8 mouse cellular contexts compared by ENCODE assay signal in the genomic region with DNA sequence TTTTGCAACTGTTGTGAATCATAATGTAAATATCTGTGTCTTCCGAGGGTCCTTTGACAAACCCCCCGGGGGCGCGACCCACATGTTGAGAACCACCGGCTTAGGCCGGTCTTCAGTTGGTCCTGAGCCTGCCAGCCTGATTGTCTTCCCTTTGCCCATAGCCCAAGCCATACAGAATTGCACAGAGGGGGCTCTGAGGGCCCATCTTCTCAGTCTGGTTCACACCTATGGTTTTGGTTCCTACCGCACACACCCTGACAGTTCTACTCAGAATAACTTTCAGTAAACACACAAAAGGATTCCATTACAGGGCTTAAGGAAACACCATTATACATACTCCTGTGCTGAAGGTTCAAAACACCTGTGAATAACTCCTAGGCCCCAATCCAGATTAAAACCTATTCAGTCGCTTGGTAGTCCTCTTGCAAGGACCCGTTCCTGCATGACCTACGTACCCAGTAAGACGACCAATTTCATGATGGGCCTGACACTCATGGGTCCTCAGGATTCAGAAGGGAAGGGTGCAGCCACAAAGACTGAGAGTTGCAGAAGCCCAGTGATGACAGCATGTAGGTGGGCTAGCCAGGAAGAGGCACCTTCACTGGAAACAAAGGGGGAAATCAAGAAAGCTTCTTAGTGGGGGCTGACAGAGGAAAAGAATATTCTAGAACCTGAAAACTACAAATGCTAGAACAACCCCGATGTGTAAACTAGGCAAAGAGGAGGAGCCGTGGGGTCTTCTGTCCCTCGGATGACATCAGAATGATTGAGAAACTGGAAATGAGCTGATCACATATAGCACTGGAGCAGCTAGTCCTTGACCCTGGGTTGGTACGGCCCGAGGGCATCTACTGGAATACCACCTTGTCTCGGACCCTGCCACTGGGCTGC. TPM values are rescaled to one million over a fixed set of nuclear protein-coding genes. Genes with fewer than 3 reads are reported as not detected.
DNase-seq lines count a peak whose midpoint lies in the region; ATAC-seq lines count a peak whose summit lies in the region.

No protein-coding gene starts in this region.

- no peaks in the 10 kb centered on the region for H3K9me3 ChIP-seq in embryonic facial prominence, embryonic 14.5 days (ENCODE audit: control insufficient read depth, low read length)
- H3K9me3 ChIP-seq in midbrain, embryonic 16.5 days (replicated peaks; ENCODE audit: control insufficient read depth, low read length, poor library complexity, severe bottlenecking): no peaks in the 10 kb centered on the region

- H3K4me1 ChIP-seq in embryonic facial prominence, embryonic 14.5 days (ENCODE audit: control insufficient read depth, insufficient read depth, low read length): peaks cover 27% of the 10 kb centered on the region
- H3K4me1 ChIP-seq in midbrain, embryonic 16.5 days (ENCODE audit: control insufficient read depth, insufficient read depth, low read length): peaks cover 21% of the 10 kb centered on the region

- H3K4me2 ChIP-seq in embryonic facial prominence, embryonic 14.5 days (ENCODE audit: low read depth, low read length): peak overlapping the region; percentile 86
- H3K4me2 ChIP-seq in midbrain, embryonic 16.5 days (ENCODE audit: low read length): peak overlapping the region; percentile 82

- H3K27ac ChIP-seq in embryonic facial prominence, embryonic 14.5 days (replicated peaks; ENCODE audit: low read depth, low read length): peak overlapping the region; percentile 96
- H3K27ac ChIP-seq in midbrain, embryonic 16.5 days (ENCODE audit: low read length): peak overlapping the region; percentile 94

- 43% methylated on average over 17 of the region's 17 CpGs for WGBS in embryonic facial prominence, embryonic 14.5 days
- WGBS in midbrain, embryonic 16.5 days: 50% methylated on average over 17 of the region's 17 CpGs

- no peak for ATAC-seq in embryonic facial prominence, embryonic 14.5 days (ENCODE audit: low read depth)
- peak; percentile 14 for ATAC-seq in inflammation-experienced regulatory T-cells, adult 6 months
- ATAC-seq in midbrain, embryonic 16.5 days: peak; percentile 25; the same call in 1 of the 2 replicates

- peak overlapping the region; percentile 91 for H3K9ac ChIP-seq in embryonic facial prominence, embryonic 14.5 days (ENCODE audit: low read depth, low read length)
- H3K9ac ChIP-seq in midbrain, embryonic 16.5 days (ENCODE audit: low read depth, low read length): peak overlapping the region; percentile 80

- DNase-seq in retina, embryonic 14.5 days (ENCODE audit: low spot score): peak; percentile 32
- no peak for DNase-seq in retina, postnatal 1 day
- DNase-seq in embryonic facial prominence, embryonic 14.5 days (ENCODE audit: low spot score): no peak
- DNase-seq in ovary, postnatal 10 days (ENCODE audit: low spot score): no peak
- DNase-seq in frontal cortex, postnatal 10 days (ENCODE audit: low spot score in 2 of 2): no peak
- no peak for DNase-seq in gastrocnemius, postnatal 36 days

- H3K4me3 ChIP-seq in embryonic facial prominence, embryonic 14.5 days (ENCODE audit: low read depth, low read length): peak overlapping the region; percentile 57
- H3K4me3 ChIP-seq in midbrain, embryonic 16.5 days (ENCODE audit: low read depth, low read length): peak overlapping the region; percentile 65

- intact Hi-C loops in gastrocnemius, postnatal 36 days (cut with DNase I): loop anchor here (2.0 kb wide), 2 partner anchors 17 to 519 kb away; no protein-coding TSS in a partner anchor

- no peaks in the 10 kb centered on the region for H3K27me3 ChIP-seq in embryonic facial prominence, embryonic 14.5 days (replicated peaks; ENCODE audit: control insufficient read depth, insufficient read depth, low read length)
- H3K27me3 ChIP-seq in midbrain, embryonic 16.5 days (ENCODE audit: control insufficient read depth, insufficient read depth, low read depth, low read length): no peaks in the 10 kb centered on the region

- no peaks in the 10 kb centered on the region for H3K36me3 ChIP-seq in embryonic facial prominence, embryonic 14.5 days (ENCODE audit: control insufficient read depth, insufficient read depth, low read length)
- H3K36me3 ChIP-seq in midbrain, embryonic 16.5 days (ENCODE audit: control insufficient read depth, insufficient read depth, low read length): no peaks in the 10 kb centered on the region

RNA-seq across cellular contexts. Expression of gene Zfp36l1, which starts 18.8 kb away (rescaled TPM):
- polyA plus RNA-seq in embryonic facial prominence, embryonic 14.5 days (2014; fragmentation: Nextera tagmentation; extraction: Ambion mirVana): 145 and 151 TPM in 2 replicates
- polyA plus RNA-seq in inflammation-experienced regulatory T-cells, adult 6 months (2017; shearing (Covaris generic)): 100 to 1,000 TPM; 109 to 177 (median 123) TPM
- 26.5 and 29.9 TPM in 2 replicates for polyA plus RNA-seq in midbrain, embryonic 16.5 days (2015; fragmentation: Nextera tagmentation; extraction: Ambion mirVana)
- total RNA-seq in gastrocnemius, postnatal 36 days (2021): 10 to 100 TPM; 25.0 to 29.8 TPM
